Mouse (Mus musculus) layer of hippocampus, postnatal 25 days (tissue): ENCODE data around the gene Adam30. TPM values are rescaled to one million over a fixed set of nuclear protein-coding genes. Genes with fewer than 3 reads are reported as not detected.
A peak's percentile ranks its signal among the peaks of the same experiment; 100 is the strongest.

Experiments
- DNase-seq, 2 experiments: peaks; one replicate each; pipeline ENCODE4 v3.0.0; 2022; ENCODE audit warnings: mixed read lengths in 2 of 2, low spot score in 1 of 2; ENCODE audit errors: extremely low spot score in 1 of 2
- total RNA-seq, 2 experiments: library from RNA; stranded (reverse); gene quantifications; 2 replicates each; pipeline ENCODE4 v1.2.3; 2021

Adam30 gene
- total RNA-seq, 2 experiments from 2014 or later: not detected

DNA sequence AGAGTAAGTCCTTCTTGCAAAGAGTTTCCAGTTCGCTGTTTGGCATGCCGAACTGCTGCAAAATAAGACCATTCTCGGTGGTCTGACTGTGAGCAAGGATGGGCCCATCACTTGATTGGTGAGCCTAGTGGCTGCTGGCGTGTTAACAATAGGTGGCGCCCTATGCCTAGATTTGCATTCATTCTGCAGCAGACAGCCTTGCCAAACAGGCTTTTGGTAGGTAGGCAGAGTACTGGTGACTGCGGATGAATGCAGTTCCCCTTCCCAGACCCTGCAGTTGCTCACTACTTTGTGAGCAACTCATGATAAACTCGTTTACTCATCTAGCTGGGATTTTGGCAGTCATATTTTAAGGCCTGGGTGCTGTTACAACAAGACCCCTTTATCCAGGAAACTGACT is 20.4 kb downstream of the Adam30 start:
- peak; percentile 21 to 66 for DNase-seq

DNA sequence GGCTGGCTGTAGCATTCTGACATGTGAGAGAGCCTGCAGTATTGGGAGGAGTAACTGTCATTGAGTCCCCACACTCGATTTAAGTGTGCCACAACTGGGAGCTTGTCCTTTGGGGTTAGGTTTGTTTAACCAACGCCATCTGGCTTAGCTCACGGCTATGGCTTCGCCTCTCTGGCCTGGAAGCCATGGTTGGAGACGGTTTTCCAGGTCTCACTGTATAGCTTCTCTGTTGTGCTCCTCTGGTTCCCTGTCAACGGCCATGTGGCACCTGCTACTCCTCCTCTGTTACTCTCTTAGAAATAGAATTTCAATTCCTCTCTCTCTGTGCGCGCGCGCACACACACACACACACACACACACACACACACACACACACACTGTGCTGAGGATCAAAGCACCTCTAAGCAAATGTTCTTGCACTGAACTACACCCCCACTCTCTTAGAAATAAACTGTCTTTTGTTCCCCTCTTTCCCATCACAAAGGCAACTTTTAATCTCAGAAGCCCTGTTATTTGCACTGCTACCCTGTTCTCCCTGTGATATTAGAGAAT is 24.8 kb downstream of the Adam30 start:
- no peak for DNase-seq

DNA sequence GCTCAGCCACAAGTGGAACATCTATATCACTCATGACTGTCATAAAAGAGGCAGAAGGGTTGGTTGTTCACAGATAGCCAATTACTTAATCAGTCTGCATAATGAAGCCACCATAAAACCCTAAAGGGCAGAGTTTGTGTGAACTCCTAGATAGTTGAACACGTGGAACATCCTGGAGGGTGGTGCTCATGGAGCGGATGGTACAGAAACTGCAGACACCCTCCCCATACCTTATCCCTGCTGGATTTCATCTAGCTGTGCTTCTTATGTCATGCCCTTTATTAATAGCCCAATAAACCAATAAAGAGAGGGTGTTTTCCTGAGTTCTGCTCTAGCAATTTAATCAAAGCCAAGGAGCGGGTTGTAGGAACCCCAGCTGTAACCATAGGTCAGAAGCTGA is 27.3 kb downstream of the Adam30 start:
- no peak for DNase-seq

DNA sequence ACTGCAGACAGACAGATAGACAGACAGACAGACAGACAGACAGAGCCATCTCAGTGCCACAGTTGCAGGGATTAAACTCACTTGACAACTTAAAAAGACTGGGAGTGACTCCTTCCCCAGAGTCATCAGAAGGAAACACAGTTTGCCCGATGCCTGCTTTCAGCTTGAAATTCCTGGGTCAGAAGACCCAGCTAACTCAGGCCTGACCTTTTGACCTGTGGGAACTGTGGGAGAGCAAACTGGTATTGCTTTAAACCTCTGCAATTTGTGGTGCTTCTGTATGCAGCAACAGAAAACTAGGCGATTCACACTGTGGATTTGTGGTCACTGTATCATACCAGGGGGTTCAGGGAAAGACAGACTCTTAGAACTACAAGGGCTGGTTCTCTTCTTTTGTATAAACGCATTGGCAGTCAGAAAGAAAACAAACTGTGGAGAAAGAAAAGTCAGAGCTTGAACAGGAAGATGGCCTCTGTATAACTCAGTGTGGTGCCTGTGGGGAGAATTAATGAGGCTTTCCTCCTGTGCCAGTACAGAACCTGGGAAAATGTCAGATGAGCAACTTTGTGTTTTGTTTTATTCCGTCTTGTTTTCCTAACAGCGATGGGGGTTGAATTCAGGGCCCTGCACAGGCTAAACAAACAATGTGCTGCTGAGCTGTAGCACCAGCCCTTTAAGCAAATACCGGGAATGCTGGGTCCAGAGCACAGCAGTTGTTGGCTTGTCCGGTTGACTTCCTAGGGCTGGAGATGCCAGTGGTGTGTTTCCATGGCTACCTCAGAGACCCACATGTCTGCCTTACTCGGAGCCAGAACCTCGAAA is 37.5 kb downstream of the Adam30 start:
- DNase-seq: no peak

DNA sequence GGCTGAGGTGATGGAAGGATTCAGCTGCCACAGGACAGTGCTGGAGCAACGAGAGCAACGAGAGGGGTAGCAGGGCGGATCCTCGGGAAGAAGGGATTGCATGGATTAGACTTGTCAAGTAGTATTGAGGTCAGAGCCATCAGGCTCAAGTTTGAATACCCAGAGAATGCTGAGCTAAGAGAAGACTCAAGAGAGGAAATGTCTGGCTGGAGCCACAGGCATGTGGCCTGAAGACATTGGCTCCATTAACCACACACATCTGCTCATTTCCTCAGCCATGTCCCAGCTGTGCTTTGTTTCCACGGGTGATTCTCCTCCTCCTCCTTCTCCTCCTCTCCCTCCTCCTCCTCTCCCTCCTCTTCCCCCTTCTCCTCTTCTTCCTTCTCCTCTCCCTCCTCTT is 39.3 kb downstream of the Adam30 start:
- no peak for DNase-seq

DNA sequence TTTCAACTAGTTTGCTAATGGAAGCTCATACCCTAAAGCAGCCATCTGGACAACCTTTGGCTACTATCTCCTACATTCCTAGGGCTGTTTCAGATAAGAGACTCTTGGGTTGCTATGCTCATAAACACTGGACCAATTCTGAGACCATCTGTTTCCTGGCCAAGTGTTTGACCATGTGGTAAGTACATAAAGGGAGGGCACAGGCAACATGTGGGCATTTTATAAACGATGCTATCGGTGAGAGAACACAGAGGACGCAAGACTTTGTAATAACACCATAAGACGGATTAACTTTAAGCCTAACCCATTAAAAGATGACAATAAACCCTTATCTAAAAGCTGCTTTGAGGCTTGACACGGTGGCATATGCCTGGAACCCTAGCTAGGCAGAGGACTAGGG is 42.9 kb downstream of the Adam30 start:
- no peak for DNase-seq

DNA sequence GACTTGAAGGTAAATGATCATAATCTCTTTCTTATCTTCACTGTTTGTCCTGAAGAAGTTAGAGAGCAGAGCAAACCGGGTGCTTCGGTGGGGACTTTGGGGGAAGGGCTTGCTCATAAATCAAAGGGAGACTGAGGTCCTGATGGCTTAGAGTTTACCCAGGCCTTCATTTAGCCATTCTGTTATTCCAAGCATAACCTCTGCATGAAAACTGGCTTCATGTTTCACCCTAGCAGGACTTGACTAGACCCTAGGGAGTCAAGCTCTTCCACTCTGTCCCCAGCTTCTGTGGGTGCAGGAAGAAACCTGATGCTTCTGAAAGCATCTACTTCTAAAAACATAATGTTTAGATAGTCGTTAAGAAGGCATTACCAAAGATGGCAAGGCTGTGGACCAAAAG is 46.5 kb downstream of the Adam30 start:
- DNase-seq: no peak

DNA sequence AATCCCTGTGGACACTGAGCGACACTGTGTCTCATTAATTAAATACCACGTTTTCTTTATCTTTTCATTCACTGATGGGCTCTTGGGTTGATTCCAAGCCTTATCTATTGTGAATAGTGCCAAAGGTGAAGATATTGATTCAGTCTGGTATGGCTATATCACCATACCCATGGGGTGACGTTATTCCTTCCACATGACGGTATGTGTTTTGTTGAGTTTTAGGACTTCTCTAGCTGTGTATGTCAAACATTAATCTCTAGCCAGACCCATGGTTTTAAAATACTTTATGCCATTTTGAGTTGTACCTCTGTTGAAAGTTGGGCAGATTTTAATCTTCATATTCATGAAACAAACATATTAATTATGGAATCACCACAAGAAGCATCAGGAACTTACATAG is 48.7 kb downstream of the Adam30 start:
- DNase-seq: no peak

DNA sequence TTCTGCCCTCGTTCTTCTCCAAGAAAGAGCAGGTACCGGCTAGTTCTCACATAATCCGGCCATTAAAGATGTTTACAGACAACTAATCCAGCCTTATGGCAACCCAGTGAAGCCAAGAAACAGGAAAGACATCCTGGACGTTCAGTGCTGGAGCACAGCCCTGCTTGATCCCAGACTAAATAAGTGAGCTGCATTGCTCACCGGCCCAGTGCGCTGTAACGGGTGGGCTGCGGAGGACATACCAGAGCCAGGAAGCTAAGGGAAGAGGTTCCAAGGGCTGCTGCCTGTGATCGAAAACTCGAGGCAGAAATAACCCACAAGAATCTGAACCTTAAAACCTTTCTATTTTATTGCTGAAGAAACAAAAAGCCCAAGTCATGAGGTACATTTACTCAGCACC is 50.4 kb downstream of the Adam30 start:
- no peak for DNase-seq

DNA sequence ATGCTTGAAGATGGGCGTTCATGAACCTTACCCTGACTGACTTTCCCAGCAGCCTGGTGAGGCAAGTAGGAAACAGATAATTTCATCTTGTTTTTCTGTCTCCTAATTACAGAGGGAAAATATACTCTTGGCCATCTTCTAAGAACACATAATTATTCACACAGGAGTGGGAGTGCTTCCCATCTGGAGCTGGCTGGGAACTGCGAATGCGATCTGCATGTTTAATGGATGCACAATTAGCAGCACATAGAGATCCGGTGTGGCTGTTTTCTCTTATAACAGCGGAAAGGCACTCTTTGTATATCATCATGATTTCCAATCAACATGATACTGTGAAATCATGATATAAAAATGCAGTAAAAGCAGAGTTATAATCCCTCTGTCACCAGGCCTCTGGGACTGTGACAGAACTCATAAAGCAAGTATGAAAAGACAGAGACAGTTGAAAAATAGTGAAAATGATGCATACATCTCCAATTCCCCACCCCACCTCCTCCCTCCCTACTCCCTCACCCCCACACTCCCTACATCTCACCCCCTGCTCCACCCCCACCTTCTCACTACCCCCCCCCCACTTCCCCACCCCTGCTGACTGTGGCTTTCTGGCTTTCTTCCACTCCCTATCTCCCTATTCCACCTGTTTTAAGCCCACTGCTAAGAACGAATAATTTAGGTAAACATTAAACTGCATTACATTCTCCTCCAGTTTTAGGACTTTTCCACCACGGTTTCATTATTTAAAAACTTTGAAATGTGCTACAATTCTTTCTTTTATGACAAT is 51.1 kb downstream of the Adam30 start:
- peak in 1 of 2 experiments; percentile 39 for DNase-seq

Other genes starting within 250 kb of the Adam30 start
- gene Notch2, start 147.1 kb upstream of the Adam30 start, total RNA-seq: 10 to 100 TPM; 20.2 to 24.7 TPM
- not detected for gene Reg4, start 61.5 kb downstream of the Adam30 start, total RNA-seq
- gene Hmgcs2, start 119.8 kb downstream of the Adam30 start, total RNA-seq: 10 to 100 TPM in 1 of 2 experiments, 1 to 10 TPM in 1; 9.6 to 10.4 TPM
- 10 to 100 TPM; 67.5 to 79.6 TPM for gene Phgdh, start 179.4 kb downstream of the Adam30 start, total RNA-seq
- gene Zfp697, start 221.8 kb downstream of the Adam30 start, total RNA-seq: 10 to 100 TPM; 24.0 to 27.7 TPM